Mouse (Mus musculus): Measurements from ENCODE around the gene Inpp4b.

- no peak for TF ChIP-seq CTCF (IDR thresholded peaks at IDR 0.05; ENCODE audit: low read depth)
- TF ChIP-seq EP300 (IDR thresholded peaks at IDR 0.05; ENCODE audit: low read depth) = no peak
Measured at GRCm38 (mm10) chr8:81399071-81399470, 56.7 kb downstream of the Inpp4b start.
